Mouse (Mus musculus): ENCODE measurements around the gene Limd1.

The Limd1 gene

DNA sequence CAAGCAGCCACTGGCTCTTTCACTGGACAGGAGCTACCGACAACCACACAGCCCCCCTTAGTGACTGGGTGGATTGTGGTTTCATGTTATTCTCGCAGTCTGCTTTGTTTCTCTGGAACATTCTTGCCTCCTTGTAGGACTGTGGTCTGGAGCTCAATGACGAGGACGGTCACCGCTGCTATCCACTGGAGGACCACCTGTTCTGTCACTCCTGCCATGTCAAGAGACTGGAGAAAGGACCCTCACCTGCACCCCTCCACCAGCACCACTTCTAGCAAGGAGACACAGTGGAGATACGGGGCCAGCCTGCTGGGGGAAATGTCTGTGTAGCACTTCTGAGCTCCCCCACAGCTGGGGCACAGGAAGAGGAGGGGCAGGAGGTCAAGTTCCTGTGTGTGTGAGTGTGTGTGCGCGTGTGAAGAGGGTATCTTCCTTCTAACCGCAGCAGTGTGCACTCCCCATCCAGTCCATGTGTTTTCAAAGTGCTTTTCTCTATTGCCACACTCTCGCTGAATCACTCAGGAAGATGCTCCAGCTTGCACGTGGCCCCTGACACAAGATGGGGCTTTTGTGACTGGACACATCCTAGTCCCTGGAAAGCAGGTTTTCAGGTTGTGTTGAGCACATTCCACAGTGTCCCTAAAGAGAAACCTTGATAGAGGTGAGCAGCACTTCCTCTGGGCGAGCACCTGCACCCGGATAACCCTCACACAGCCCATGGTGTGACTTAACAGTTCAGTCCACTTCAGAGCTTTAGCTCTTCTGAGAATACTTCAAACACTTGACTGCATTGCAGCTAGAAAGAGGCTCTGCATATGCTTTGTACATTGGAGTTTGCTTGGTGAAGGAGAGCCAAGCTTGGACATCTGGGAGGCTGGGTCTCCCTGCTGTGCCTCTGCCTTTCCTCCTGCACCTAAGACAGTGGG lies 40.7 kb downstream of the Limd1 start:
- no peak for DNase-seq

DNA sequence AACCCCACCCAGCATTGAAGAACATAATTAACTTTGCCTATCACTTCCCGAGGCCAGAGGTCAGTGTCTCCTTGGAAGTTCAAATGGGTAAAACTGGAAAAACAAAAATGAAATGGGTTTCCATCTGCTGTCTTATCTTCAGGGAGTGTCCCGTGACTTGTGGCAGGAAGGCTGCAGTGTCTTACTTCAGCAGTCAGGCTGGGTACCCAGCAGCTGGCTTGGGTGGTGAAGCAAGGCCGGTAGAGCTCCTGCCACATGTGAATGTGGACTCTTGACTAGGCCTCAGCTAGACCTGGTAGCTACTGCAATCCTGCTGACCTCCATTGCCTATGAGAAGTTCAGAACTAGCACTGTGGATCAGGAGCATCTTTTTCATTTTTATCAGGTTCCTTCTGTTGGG lies 42.2 kb downstream of the Limd1 start:
- no peak for DNase-seq

DNA sequence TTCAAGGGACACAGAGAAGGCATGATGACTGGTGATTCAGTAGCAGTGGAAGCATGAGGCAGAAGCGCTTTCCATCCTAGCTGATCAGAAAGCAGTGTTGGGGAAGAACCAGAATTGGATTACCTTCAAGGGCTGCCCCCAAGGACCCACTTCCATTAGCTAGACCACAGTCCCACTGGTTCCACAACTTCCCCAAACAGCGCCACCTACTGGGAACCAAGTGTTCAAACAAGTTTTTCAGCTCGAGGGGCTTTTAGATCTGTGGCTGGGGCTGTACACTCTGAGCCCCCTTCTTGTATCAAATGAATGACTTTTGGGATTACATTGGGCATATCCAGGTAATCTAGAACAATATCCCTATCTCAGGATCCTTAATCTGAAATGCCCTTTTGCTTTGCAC lies 45.2 kb downstream of the Limd1 start:
- DNase-seq: no peak

DNA sequence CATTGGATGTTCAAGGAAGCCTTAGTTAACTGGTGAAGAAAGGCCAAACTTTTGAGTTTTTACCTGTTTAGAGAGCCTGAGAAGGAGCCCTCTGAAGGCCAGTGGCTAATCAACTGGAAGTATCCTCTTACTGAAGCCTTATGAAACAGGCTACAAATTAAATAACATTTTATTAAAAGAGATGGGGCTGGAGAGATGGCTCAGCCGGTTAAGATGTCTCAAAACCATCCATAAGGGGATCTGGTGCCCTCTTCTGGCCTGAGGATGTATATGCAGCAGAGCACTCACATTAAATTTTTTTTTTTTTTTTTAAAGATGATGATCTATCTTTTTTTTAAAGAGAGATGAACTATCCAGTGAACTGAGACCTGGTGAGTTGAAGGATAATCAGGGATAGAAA lies 46.6 kb downstream of the Limd1 start:
- peak; percentile 53 for DNase-seq

DNA sequence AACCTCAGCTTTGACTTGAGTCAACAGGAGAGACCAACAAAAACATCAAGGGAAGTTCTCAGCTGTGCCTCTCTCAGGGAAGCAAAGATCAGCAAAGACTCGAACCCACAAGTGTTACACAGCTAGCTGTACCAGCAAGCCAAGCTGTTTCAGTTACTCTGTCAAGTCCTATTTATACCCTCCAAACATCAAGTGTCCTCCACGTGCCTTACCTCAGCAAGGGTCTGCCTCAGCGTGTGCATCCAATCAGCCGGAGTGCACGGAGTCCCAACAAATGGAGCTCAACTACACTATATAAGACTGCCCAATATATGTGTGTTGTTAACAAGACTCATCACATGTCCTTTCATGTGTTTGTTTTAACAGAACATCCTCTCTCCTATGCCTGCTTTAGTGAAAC lies 48.0 kb downstream of the Limd1 start:
- no peak for DNase-seq

DNA sequence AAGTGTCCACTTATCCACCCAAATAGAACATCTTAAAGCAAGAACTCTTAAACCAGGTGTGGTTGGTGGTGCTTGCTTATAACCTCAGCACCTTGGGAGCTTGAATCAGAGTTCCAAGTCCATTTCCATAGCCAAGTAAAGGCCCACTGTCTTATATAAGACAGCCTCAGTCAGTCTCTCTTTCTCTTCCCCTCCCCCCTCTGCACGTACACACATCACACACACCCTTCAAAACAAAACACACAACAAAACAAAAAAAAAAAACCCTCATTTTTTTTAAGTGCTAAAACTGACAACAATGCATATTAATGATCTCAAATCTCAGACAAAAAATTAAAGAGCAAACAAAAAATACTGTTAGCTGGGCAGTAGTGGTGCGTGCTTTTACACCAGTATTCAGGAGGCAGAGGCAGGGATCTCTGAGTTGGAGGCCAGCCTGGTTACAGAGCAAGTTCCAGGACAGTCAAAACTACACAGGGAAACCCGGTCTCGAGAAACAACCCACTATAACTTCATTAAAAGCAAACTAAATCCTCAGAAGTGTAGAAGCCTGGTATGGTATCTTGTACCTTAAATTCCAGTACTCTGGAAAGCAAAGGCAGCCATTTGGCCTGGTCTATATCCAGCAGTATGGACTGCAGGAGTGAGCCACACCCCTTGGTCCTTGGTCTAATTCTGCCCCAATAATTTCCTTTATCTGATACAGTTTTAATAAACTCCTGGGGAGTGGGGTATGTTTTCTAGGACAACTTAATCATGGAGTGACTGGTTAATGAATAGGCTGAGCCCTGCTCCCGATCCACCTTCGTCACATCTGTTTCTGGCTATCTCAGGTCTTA lies 49.8 kb downstream of the Limd1 start:
- peak; percentile 20 for DNase-seq

DNA sequence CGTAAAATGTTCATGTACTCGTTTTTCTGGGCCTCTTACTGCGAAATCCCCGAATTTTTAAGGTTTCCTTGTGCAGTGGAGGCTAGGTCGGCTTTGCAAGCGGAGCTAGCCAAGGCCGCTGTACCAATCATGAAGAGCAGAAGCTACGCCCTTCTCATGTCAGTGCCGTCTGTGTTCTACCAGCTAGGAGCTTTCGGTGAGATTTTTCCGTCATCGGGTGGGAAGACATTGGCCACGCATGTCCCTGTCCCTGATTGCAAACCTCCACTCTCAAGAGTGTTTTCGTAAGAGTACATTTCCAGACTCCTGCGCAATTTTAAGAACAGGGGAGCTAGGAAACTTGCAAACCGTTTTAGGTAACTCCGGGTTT lies 50.4 kb downstream of the Limd1 start:
- peak; percentile 50 for DNase-seq

DNA sequence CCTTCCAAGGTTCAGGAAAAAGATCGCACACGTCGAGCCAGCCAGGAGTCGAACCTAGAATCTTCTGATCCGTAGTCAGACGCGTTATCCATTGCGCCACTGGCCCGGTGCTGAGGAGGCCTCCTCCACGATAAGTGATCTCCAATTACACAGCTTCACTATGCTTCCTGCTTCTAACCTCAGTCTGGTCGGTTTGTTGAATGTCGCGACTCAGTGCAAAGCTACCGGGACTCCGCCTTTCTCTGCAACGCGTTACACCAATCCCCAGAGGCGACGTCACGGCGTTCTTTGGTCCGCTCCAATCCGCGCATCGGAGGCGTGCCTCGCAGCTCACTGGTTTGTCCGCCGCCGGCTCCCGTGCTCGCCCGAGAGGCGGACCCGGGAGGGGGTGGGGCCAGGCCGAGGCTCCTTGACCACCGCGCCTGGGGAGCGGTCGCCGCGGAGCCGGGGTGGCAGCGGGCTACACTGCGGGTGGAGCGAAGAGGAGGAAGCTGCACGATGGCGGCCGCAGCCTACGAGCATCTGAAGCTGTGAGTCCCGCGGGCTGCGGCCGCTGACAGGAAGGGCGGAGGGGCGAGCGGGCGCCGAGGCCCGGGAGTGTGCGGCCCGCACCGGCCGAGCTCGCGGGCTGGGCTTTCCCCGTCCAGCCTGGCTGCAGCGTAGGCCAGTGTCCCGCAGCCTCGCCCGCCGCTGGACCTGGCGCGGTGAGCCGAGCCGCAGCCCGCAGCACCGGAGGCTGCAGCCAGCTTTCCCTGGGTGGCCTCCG lies 51.1 kb downstream of the Limd1 start, which contains the start of gene Sacm1l:
Sacm1l (plus strand) TSS at position 368 of the 766 bp plus-strand sequence.
- peak; percentile 97 for DNase-seq

DNA sequence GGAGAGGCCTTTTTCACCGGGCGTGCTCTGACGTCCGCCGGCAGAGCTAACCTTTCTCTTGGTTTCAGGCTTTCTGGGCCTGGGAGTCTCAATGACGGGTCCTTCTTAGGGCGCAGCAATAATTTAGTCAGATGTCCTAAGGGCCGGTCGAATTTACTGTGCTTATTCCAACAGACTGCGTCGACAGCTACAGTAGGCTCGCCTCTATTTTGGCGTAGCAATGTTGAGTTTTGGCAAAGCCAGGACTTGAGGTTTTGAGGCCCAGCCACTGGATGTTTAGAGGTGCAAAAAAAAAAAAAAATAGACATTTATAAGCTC lies 51.6 kb downstream of the Limd1 start:
- no peak for DNase-seq

DNA sequence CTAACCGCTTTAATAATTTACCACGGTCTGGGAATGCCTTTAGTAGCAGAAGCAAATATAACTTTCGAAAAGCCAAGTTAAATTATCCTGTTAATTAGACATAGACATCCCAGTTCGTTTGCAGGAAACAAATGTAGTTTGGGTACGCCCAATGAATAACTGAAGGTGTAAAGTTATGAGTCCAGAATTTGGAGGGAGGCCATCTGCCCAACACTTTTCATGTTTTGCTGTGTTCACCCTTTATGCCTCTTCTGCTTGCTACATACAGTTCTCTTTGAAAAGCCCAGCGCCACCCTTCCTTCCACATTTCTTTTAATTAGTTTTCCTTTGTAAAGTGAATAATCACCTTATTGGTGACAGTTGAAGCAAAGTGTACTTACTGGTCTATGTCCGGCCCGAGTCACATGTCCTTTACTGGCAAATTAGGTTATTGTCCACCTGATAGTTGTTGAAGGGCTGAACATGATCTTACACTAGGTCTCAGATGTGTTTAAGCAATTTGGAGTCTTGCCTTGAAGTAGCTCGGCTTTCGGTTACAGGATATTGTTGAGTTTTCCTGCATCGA lies 52.1 kb downstream of the Limd1 start:
- DNase-seq: no peak

DNA sequence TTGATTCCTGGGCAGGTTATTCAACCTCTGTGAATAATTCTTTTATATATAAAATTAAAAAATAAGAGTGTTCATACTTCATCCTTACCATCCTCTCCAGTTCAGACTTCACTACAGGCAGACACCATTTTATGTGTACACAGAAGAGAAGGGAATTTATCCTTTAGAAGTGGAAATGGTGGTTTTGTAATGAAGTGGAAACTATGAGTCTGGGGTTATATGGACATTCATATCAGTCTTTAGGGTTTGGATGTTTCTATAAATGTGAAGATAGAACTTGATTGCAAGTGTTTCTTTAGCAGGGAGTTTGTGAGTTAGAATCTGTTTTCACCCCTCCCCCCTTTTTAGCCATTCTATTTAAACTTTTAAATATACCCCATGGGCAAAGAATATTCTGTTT lies 52.7 kb downstream of the Limd1 start:
- no peak for DNase-seq

DNA sequence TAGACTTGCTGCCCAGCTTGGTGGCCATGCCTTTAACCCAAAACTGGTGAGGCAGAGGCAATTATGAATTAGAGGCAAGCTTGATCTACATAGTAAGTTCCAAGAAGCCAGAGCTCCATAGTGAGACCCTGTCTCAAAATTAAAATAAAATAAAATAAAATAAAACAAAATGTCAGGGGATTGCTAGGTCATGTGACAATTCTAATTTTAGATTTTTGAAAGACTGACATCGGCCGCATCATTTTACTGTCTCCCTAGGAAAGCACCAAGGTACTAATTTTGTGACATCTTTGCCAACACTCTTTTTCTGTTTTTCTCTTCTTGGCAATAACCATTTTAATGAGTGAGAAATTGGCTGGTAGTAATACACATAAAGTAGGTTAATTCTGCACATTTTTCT lies 58.1 kb downstream of the Limd1 start:
- DNase-seq: no peak

DNA sequence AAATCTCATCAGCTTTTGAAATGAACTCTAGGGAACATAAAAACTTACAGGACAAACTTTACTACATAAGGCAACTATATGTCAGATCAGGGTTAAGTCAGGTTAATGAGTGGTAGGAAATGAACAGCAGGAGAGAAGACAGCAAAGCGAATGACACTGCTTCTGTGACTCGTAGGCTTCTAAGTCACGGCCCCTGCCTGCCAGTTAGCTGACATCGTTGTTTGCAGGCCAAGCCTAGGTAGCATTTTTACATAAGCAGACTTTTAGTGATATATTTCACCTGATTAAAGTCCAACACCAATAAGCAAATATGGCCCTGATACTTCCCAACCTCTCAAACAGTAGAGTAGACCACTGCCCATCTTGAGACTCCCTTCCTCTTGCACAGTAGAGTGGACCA lies 59.7 kb downstream of the Limd1 start:
- no peak for DNase-seq

DNA sequence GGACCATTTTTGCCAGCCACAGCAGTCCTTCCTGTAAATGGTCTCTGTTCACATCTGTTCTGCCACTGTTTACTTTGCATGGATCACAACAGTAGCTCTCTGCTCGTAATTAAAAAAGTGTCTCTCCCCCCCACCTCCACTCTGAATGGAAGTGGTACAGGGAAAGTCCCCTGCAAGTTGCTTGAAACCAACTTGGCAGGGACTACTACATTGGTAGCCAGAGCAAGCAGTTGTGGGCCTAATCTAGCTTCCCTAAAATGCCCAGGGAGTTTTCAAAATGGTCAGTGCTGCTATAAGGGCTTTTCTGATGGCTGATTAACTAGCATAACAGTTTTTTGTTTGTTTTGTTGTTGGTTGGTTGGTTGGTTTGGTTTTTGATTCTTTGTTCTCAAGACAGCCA lies 60.6 kb downstream of the Limd1 start:
- DNase-seq: no peak

DNA sequence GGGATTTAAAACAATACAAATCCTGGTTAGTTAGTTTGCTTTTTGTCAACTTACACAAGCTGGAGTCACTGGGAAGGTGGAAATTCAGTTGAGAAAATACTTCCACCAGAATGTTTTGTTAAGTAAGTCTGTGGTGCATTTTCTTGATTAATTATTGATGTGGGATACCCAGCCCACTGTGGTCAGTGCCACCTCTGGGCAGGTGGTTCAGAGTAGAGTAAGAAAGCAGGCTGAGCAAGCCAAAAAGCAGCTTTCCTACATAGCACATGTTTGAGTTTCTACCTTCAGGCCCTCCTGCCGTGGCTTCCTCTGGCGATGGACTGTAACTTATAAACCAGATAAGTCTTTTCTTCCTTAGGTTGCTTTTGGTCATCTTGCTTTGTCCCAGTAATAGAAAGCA lies 61.3 kb downstream of the Limd1 start:
- no peak for DNase-seq

DNA sequence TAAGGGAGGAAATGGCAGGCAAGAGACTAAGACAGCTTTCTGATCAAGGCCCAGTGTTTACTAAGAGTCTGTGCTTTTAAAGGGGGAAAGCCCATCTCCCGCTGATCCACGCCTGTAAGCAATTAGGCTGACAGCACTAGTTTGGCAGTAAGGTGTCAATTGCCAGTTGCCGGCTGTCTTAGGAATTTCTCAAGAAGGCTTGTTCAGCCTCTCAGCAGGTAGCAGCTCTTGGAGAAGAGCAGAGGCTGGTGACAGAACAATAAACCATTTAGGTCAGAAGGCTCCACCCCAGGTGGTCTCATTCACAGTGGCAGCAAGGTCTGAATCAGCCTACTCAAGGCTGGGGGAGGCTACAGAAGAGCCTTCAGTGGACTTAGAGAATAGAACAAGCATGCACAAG lies 76.1 kb downstream of the Limd1 start:
- no peak for DNase-seq

Measured in cerebellum, adult 11 months (tissue).